Mouse (Mus musculus): ENCODE measurements around the gene Fbxl16. TPM values are rescaled to one million over a fixed set of nuclear protein-coding genes. Genes with fewer than 3 reads are reported as not detected.

Fbxl16 gene
- total and polyA plus RNA-seq, 2 experiments from 2014 or later, result 0.25 TPM; not detected in 1

DNA sequence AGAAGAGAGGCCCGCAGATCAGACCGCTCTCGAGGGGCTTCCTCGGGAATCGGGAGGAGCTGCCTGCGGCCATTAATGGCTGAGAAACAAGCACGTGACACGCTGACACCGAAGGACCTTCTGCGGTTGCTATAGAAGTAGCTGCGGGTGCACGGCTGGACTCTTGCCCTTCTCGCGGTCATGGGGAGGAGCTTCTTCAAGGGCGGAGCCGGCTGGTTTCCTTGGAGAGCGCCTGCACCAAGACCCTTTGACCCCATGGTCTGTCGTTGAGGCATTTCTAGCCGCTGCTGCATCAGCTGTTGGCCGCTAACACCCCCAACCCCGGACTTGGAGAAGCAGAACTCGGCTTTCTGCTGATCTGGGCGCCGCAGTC lies 24.4 kb downstream of the Fbxl16 start, which contains the start of gene Stub1:
Stub1 (minus strand) TSS at position 114 of the 373 bp plus-strand sequence.
- DNase-seq (ENCODE audit: low spot score) (peak; percentile 96), ATAC-seq (ENCODE audit: insufficient read depth, low read depth) (peak; percentile 78)
- Histone ChIP-seq H3K9me3 (replicated peaks; ENCODE audit: control insufficient read depth, low read length) (no peaks in the 10 kb centered on the region), H3K36me3 (replicated peaks; ENCODE audit: control insufficient read depth, insufficient read depth, low read length) (peaks cover 22% of the 10 kb centered on the region), H3K27ac (ENCODE audit: low read depth) (peak within 1 kb of the TSS; percentile 99), H3K9ac (replicated peaks; ENCODE audit: low read depth, low read length) (peak within 1 kb of the TSS; percentile 79), H3K4me3 (ENCODE audit: low read depth, low read length) (peak within 1 kb of the TSS; percentile 77), H3K4me2 (ENCODE audit: low read depth, low read length) (peak within 1 kb of the TSS; percentile 95), H3K27me3 (ENCODE audit: control insufficient read depth, insufficient read depth, low read length) (no peaks in the 10 kb centered on the region), H3K4me1 (ENCODE audit: control insufficient read depth, insufficient read depth) (peaks cover 55% of the 10 kb centered on the region)
- TF ChIP-seq EP300 (IDR thresholded peaks at IDR 0.05; ENCODE audit: low read depth) (peak; percentile 15; the same call in 1 of the 2 replicates), CTCF (IDR thresholded peaks at IDR 0.05; ENCODE audit: low read depth) (no peak)
- under 1% methylated on average over 24 of the region's 24 CpGs for WGBS

DNA sequence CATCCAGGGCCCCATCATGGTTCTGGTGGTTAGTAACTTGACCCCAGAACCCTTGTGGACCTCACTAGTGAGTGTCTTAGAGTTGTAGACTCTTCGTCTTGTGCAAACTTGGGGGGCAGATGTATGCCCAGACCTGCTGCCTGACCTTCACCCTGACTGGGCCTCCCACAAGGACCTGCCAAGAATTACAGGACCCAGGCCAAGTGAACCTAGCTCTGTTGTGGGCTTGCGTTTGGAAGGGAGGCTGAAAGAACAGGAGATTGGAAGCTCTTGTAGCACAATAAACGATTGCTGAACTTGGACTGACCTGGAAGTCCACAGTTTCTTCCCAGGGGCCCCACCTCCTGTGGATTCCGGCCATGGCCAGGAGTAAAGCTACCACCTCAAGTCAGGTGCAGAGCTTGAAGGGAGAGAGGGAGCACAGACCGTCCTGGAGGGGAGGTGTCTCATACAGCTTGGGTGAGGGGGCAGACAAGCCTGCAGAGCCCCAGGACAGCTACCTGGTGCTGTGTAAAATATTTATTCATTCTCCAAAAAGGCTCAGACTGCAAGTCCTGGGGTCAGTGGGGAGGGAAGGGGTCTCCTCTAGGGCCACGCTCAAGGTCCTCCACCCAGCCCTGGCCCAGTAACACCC lies 25.2 kb downstream of the Fbxl16 start:
- peak overlapping the region; percentile 99 for H3K27ac ChIP-seq (ENCODE audit: low read depth)
- H3K4me2 ChIP-seq (ENCODE audit: low read depth, low read length), result peak overlapping the region; percentile 95
- no peak for DNase-seq (ENCODE audit: low spot score)
- peaks cover 51% of the 10 kb centered on the region for H3K4me1 ChIP-seq (ENCODE audit: control insufficient read depth, insufficient read depth)
- H3K9me3 ChIP-seq (replicated peaks; ENCODE audit: control insufficient read depth, low read length), result no peaks in the 10 kb centered on the region
- 6% methylated on average over 6 of the region's 6 CpGs for WGBS
- peak overlapping the region; percentile 79 for H3K9ac ChIP-seq (replicated peaks; ENCODE audit: low read depth, low read length)
- no peak for ATAC-seq (ENCODE audit: insufficient read depth, low read depth)
- H3K27me3 ChIP-seq (ENCODE audit: control insufficient read depth, insufficient read depth, low read length), result no peaks in the 10 kb centered on the region
- peaks cover 29% of the 10 kb centered on the region for H3K36me3 ChIP-seq (replicated peaks; ENCODE audit: control insufficient read depth, insufficient read depth, low read length)
- TF ChIP-seq CTCF (IDR thresholded peaks at IDR 0.05; ENCODE audit: low read depth), result no peak
- no peak for TF ChIP-seq EP300 (IDR thresholded peaks at IDR 0.05; ENCODE audit: low read depth)
- H3K4me3 ChIP-seq (ENCODE audit: low read depth, low read length), result peak overlapping the region; percentile 77

DNA sequence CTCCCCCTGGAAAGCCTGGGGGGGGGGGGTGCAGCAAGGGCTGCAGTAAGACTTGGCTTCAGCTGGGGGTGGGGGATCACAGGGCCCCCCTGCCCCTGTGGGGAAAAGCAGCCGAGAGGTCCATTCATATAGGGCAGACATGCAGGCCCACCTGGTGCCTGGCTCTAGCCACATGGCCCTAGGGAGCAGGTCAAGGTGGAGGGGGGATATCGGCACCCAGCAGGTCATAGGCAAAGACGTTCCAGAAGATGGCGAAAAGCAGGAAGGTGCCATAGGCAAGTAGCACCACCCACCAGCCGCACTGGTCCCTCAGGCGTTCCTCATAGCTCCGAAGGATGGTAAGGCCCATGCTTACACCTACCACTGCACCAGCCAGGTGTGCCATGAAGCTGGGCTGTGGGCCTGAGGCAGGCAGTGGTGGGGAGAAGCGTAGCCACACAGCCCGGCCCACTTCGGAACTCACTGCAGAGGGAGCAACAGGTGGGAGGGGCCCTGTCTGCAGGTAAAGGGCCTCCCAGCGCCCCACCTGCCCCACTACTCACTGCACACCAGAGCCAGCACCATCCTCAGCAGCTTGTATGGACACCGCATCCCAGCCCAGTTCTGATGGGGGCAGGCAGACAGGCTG lies 25.8 kb downstream of the Fbxl16 start:
- no peak for DNase-seq (ENCODE audit: low spot score)
- peak overlapping the region; percentile 79 for H3K9ac ChIP-seq (replicated peaks; ENCODE audit: low read depth, low read length)
- peaks cover 35% of the 10 kb centered on the region for H3K36me3 ChIP-seq (replicated peaks; ENCODE audit: control insufficient read depth, insufficient read depth, low read length)
- H3K9me3 ChIP-seq (replicated peaks; ENCODE audit: control insufficient read depth, low read length), result no peaks in the 10 kb centered on the region
- H3K27me3 ChIP-seq (ENCODE audit: control insufficient read depth, insufficient read depth, low read length), result no peaks in the 10 kb centered on the region
- no peak for TF ChIP-seq CTCF (IDR thresholded peaks at IDR 0.05; ENCODE audit: low read depth)
- no peak for TF ChIP-seq EP300 (IDR thresholded peaks at IDR 0.05; ENCODE audit: low read depth)
- H3K4me2 ChIP-seq (ENCODE audit: low read depth, low read length), result peak overlapping the region; percentile 95
- H3K4me1 ChIP-seq (ENCODE audit: control insufficient read depth, insufficient read depth), result peaks cover 45% of the 10 kb centered on the region
- ATAC-seq (ENCODE audit: insufficient read depth, low read depth), result no peak
- H3K4me3 ChIP-seq (ENCODE audit: low read depth, low read length), result peak overlapping the region; percentile 77
- WGBS, result 76% methylated on average over 12 of the region's 12 CpGs
- peak overlapping the region; percentile 99 for H3K27ac ChIP-seq (ENCODE audit: low read depth)

DNA sequence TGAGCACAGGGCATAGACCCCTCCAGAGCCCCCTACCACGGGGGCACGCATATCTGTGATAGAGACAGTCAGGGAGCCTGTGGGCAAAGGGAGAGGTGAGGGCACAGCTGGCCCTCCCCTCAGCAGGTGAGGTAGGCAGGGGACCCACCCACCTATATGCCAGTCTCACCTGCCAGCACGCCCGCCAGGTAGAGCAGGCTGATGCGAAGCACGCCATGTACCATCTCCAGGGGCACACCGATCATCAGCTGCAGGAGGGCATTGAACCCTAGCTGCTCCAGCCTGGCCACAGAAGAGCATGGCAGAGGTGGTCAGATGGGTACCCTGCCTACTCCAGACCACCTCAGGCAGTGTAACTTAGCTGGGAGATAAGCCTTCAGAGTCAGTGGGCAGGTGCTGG lies 26.4 kb downstream of the Fbxl16 start:
- ATAC-seq (ENCODE audit: insufficient read depth, low read depth) (no peak), DNase-seq (ENCODE audit: low spot score) (no peak)
- Histone ChIP-seq H3K4me1 (ENCODE audit: control insufficient read depth, insufficient read depth) (peaks cover 43% of the 10 kb centered on the region), H3K4me3 (ENCODE audit: low read depth, low read length) (no peak overlapping the region), H3K4me2 (ENCODE audit: low read depth, low read length) (peak overlapping the region; percentile 95; the same call in 1 of the 2 replicates), H3K27me3 (ENCODE audit: control insufficient read depth, insufficient read depth, low read length) (no peaks in the 10 kb centered on the region), H3K9me3 (replicated peaks; ENCODE audit: control insufficient read depth, low read length) (no peaks in the 10 kb centered on the region), H3K9ac (replicated peaks; ENCODE audit: low read depth, low read length) (no peak overlapping the region), H3K27ac (ENCODE audit: low read depth) (no peak overlapping the region), H3K36me3 (replicated peaks; ENCODE audit: control insufficient read depth, insufficient read depth, low read length) (peaks cover 38% of the 10 kb centered on the region)
- 95% methylated on average over 7 of the region's 7 CpGs for WGBS
- no peak for TF ChIP-seq EP300 (IDR thresholded peaks at IDR 0.05; ENCODE audit: low read depth)
- TF ChIP-seq CTCF (IDR thresholded peaks at IDR 0.05; ENCODE audit: low read depth), result no peak

DNA sequence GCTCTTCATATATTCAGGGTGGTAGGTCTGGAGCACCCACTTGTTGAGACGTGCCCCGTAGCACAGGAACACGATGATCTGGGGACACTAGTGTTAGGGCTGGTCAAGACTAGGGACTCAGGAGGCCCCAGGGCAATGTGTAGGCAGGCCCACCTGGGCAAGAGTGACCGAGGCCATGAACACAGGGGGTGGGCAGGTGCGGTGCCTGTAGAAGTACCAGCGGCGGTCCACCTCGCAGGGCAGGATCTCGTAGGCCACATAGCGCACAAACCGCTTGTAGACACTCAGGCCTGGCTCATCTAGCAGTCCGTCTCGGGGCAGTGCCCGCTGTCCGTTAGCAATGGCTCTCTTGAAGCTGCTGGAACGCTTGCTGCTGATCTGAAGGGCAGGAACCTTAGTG lies 26.9 kb downstream of the Fbxl16 start:
- H3K4me1 ChIP-seq (ENCODE audit: control insufficient read depth, insufficient read depth), result peaks cover 43% of the 10 kb centered on the region
- peak overlapping the region; percentile 77 for H3K27ac ChIP-seq (ENCODE audit: low read depth)
- H3K9ac ChIP-seq (replicated peaks; ENCODE audit: low read depth, low read length), result 0 out of 2 replicates have a peak overlapping the region, but pooled peaks have one; percentile 57
- peak overlapping the region; percentile 95; the same call in 1 of the 2 replicates for H3K4me2 ChIP-seq (ENCODE audit: low read depth, low read length)
- no peak overlapping the region for H3K4me3 ChIP-seq (ENCODE audit: low read depth, low read length)
- WGBS, result 92% methylated on average over 16 of the region's 16 CpGs
- H3K9me3 ChIP-seq (replicated peaks; ENCODE audit: control insufficient read depth, low read length), result no peaks in the 10 kb centered on the region
- no peak for ATAC-seq (ENCODE audit: insufficient read depth, low read depth)
- H3K27me3 ChIP-seq (ENCODE audit: control insufficient read depth, insufficient read depth, low read length), result no peaks in the 10 kb centered on the region
- peaks cover 38% of the 10 kb centered on the region for H3K36me3 ChIP-seq (replicated peaks; ENCODE audit: control insufficient read depth, insufficient read depth, low read length)
- TF ChIP-seq CTCF (IDR thresholded peaks at IDR 0.05; ENCODE audit: low read depth) (no peak), EP300 (IDR thresholded peaks at IDR 0.05; ENCODE audit: low read depth) (no peak)
- DNase-seq (ENCODE audit: low spot score), result no peak
